Comparison of ENCODE assay signal across 11 mouse cellular contexts in the genomic region with DNA sequence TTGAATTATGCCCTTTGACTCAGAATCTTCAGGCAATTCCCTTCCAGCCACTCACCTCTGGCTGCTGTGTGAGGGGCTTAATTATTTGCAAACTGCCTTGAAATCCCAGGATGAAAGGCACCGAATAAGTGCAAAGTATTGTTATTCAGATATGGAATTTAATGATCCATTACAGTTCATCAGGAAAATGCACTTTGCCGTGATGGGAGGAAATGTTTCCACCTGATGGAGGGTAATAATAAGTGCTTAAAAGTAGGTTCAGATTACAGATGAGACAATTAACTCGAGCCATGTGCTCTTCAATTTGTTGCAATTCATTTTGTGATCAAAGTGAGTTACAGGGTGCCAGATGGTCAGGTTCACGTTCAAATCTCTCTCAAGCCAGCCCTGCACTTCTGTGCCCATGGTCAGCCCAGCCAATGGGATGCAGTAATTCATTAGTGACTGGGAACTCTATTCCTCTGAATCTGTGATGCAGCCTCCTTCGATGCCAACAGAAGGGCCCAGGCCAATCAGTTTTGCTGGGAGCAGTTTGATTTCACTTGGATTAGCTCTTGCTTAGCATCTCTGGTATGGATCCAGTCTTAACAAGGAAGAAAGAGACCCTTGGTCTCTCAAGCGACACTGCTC. TPM values are rescaled to one million over a fixed set of nuclear protein-coding genes. Genes with fewer than 3 reads are reported as not detected.
A peak's percentile ranks its signal among the peaks of the same experiment; 100 is the strongest.
DNase-seq lines count a peak whose midpoint lies in the region; ATAC-seq and TF ChIP-seq lines count a peak whose summit lies in the region.
"Had no signal": no experiment of that assay in that cellular context is flagged by ENCODE, and none has a peak within 500 bp of the region (broad histone marks: within the 10 kb centered on the region; RNA-seq: fewer than 3 reads in every experiment).

No protein-coding gene starts in this region.

- no peak for TF ChIP-seq POLR2A in cerebellum, adult 2 months (IDR thresholded peaks at IDR 0.05; ENCODE audit: borderline replicate concordance, insufficient read depth, low read length)

- no peaks in the 10 kb centered on the region for H3K36me3 ChIP-seq in forebrain, embryonic 14.5 days (ENCODE audit: control insufficient read depth, insufficient read depth, low read length)
- peaks cover 10% of the 10 kb centered on the region for H3K36me3 ChIP-seq in midbrain, embryonic 10.5 days
- H3K36me3 ChIP-seq: liver, embryonic 12.5 days had no signal

- H3K4me1 ChIP-seq in cerebellum, adult 2 months (ENCODE audit: control insufficient read depth, insufficient read depth, low read length) = peaks cover 5% of the 10 kb centered on the region
- H3K4me1 ChIP-seq in forebrain, embryonic 14.5 days (ENCODE audit: control insufficient read depth, insufficient read depth, low read length) = peaks cover 43% of the 10 kb centered on the region
- H3K4me1 ChIP-seq in midbrain, embryonic 10.5 days = peaks cover 73% of the 10 kb centered on the region

- no peaks in the 10 kb centered on the region for H3K9me3 ChIP-seq in forebrain, embryonic 14.5 days (replicated peaks; ENCODE audit: control insufficient read depth, low read length)
- no peaks in the 10 kb centered on the region for H3K9me3 ChIP-seq in midbrain, embryonic 10.5 days (replicated peaks)
- H3K9me3 ChIP-seq: liver, embryonic 12.5 days had no signal

- H3K9ac ChIP-seq in forebrain, embryonic 14.5 days (ENCODE audit: low read length) = peak overlapping the region; percentile 97
- H3K9ac ChIP-seq: liver, embryonic 12.5 days had no signal

- 41% methylated on average over 6 of the region's 6 CpGs for WGBS in cerebellum, adult 2 months
- WGBS in forebrain, embryonic 14.5 days = 11% methylated on average over 6 of the region's 6 CpGs
- WGBS in midbrain, embryonic 10.5 days = 41% methylated on average over 6 of the region's 6 CpGs

- no peak overlapping the region for H3K27ac ChIP-seq in cerebellum, adult 2 months (ENCODE audit: insufficient read depth, low read length)
- peak overlapping the region; percentile 98 for H3K27ac ChIP-seq in forebrain, embryonic 14.5 days (ENCODE audit: low read depth, low read length)
- H3K27ac ChIP-seq in midbrain, embryonic 10.5 days (replicated peaks) = peak overlapping the region; percentile 70
- H3K27ac ChIP-seq: liver, embryonic 12.5 days had no signal

- peak; percentile 21; the same call in 1 of the 2 replicates for ATAC-seq in forebrain, embryonic 14.5 days
- ATAC-seq: liver, embryonic 12.5 days had no signal

- H3K27me3 ChIP-seq in cerebellum, adult 2 months (ENCODE audit: control insufficient read depth, insufficient read depth, low read length) = no peaks in the 10 kb centered on the region
- no peaks in the 10 kb centered on the region for H3K27me3 ChIP-seq in forebrain, embryonic 14.5 days (replicated peaks; ENCODE audit: control insufficient read depth, insufficient read depth, low read length)
- peaks cover 26% of the 10 kb centered on the region for H3K27me3 ChIP-seq in midbrain, embryonic 10.5 days (ENCODE audit: low read depth, poor library complexity, severe bottlenecking)

- no peak overlapping the region for H3K4me3 ChIP-seq in cerebellum, adult 2 months (replicated peaks; ENCODE audit: insufficient read depth, low read depth, low read length)
- H3K4me3 ChIP-seq in forebrain, embryonic 14.5 days (ENCODE audit: low read depth, low read length) = peak overlapping the region; percentile 100
- H3K4me3 ChIP-seq in midbrain, embryonic 10.5 days = peak overlapping the region; percentile 93; the same call in 1 of the 2 replicates
- H3K4me3 ChIP-seq: liver, embryonic 12.5 days; myocyte had no signal

- peak overlapping the region; percentile 82 for H3K4me2 ChIP-seq in forebrain, embryonic 14.5 days (ENCODE audit: low read length)
- H3K4me2 ChIP-seq: liver, embryonic 12.5 days had no signal

- DNase-seq in cerebellum, adult 2 months = peak; percentile 40 to 67
- no peak for DNase-seq in cerebellum, adult 11-12 months
- DNase-seq in Muller cell, postnatal 12 days (ENCODE audit: inconsistent ontology term) = peak; percentile 36
- peak; percentile 88 for DNase-seq in forebrain, embryonic 14.5 days (ENCODE audit: low spot score)
- no peak for DNase-seq in midbrain, embryonic 10.5 days (ENCODE audit: low spot score)
- DNase-seq in kidney, adult 11 months = no peak
- no peak for DNase-seq in gastrocnemius, adult 18-20 months (ENCODE audit: low spot score)
- no peak for DNase-seq in heart, postnatal 4 days
- DNase-seq: gastrocnemius, postnatal 14 days had no signal

- TF ChIP-seq CTCF in cerebellum, adult 2 months (IDR thresholded peaks at IDR 0.05; ENCODE audit: borderline replicate concordance, insufficient read depth, low read depth, low read length) = no peak

RNA-seq across cellular contexts. Expression of a gene that starts 2.9 kb away (rescaled TPM):
- polyA plus RNA-seq in cerebellum, adult 2 months (2012; rRNA removed) = 4.6 and 4.7 TPM in 2 replicates
- polyA plus RNA-seq in forebrain, embryonic 14.5 days (2014; fragmentation: Nextera tagmentation; extraction: Ambion mirVana) = 21.9 and 26.0 TPM in 2 replicates
- polyA plus RNA-seq in midbrain, embryonic 10.5 days (2016; fragmentation: Nextera tagmentation; extraction: Ambion mirVana) = 7.7 and 10.0 TPM in 2 replicates
- total RNA-seq in gastrocnemius, adult 18-20 months (2021) = 1 to 10 TPM; 2.6 to 3.4 TPM
- 10 to 100 TPM; 23.9 to 24.5 TPM for total RNA-seq in heart, postnatal 4 days (2021)

Comparison
In these comparisons a context has a peak if more than half of its experiments do, and no peak if none do; other contexts are left out.
1. DNase-seq: peak in cerebellum, adult 2 months (2 of 2), Muller cell, postnatal 12 days (single experiment) and forebrain, embryonic 14.5 days (single experiment); none in cerebellum, adult 11-12 months (single experiment), midbrain, embryonic 10.5 days (single experiment), kidney, adult 11 months (single experiment), gastrocnemius, adult 18-20 months (single experiment) and heart, postnatal 4 days (single experiment).